Mouse (Mus musculus) monocyte, adult 2 months (primary cell): ENCODE results near the gene Itpr1.

Experiments used
- DNase-seq, 2 experiments: peaks; one replicate each; pipeline ENCODE4 v3.0.0; 2022; ENCODE audit warnings: low spot score in 2 of 2, low read depth in 1 of 2

Itpr1 gene

GRCm38 (mm10) chr6:108238011-108238410, 25.1 kb downstream of the Itpr1 start:
- no peak for DNase-seq

GRCm38 (mm10) chr6:108239056-108239455, 26.2 kb downstream of the Itpr1 start:
- no peak for DNase-seq

GRCm38 (mm10) chr6:108240004-108240403, 27.1 kb downstream of the Itpr1 start:
- no peak for DNase-seq

- DNase-seq = no peak
Observed at GRCm38 (mm10) chr6:108240754-108241153, 27.9 kb downstream of the Itpr1 start.

- DNase-seq = no peak
Observed at GRCm38 (mm10) chr6:108244571-108244970, 31.7 kb downstream of the Itpr1 start.

- no peak for DNase-seq
Observed at GRCm38 (mm10) chr6:108246369-108247085, 33.6 kb downstream of the Itpr1 start.

- no peak for DNase-seq
Observed at GRCm38 (mm10) chr6:108247211-108247610, 34.3 kb downstream of the Itpr1 start.

- no peak for DNase-seq
Observed at GRCm38 (mm10) chr6:108248519-108248918, 35.6 kb downstream of the Itpr1 start.

- no peak for DNase-seq
Observed at GRCm38 (mm10) chr6:108249031-108249917, 36.4 kb downstream of the Itpr1 start.

- DNase-seq = no peak
Observed at GRCm38 (mm10) chr6:108249918-108250225, 37.0 kb downstream of the Itpr1 start.

- DNase-seq = no peak
Observed at GRCm38 (mm10) chr6:108250416-108250815, 37.5 kb downstream of the Itpr1 start.

GRCm38 (mm10) chr6:108252565-108253360, 39.9 kb downstream of the Itpr1 start:
- no peak for DNase-seq

GRCm38 (mm10) chr6:108254132-108255064, 41.5 kb downstream of the Itpr1 start:
- DNase-seq = no peak

- no peak for DNase-seq
Observed at GRCm38 (mm10) chr6:108255880-108256279, 43.0 kb downstream of the Itpr1 start.

GRCm38 (mm10) chr6:108257225-108257624, 44.3 kb downstream of the Itpr1 start:
- DNase-seq = no peak

- DNase-seq = no peak
Observed at GRCm38 (mm10) chr6:108258631-108259030, 45.7 kb downstream of the Itpr1 start.

GRCm38 (mm10) chr6:108259671-108260070, 46.8 kb downstream of the Itpr1 start:
- DNase-seq = no peak

GRCm38 (mm10) chr6:108261506-108261905, 48.6 kb downstream of the Itpr1 start:
- DNase-seq = no peak

- no peak for DNase-seq
Observed at GRCm38 (mm10) chr6:108264164-108264563, 51.3 kb downstream of the Itpr1 start.

GRCm38 (mm10) chr6:108273451-108273850, 60.6 kb downstream of the Itpr1 start:
- no peak for DNase-seq
